Mouse (Mus musculus) ES-Bruce4 (cell line): ENCODE results near the gene Dlk2. TPM values are rescaled to one million over a fixed set of nuclear protein-coding genes. Genes with fewer than 3 reads are reported as not detected.

ENCODE experiments used
- H3K27ac ChIP-seq: 2 replicates; pipeline ENCODE4 v1.5.1; 2012; ENCODE audit warnings: low read length, inconsistent platforms; ENCODE audit not compliant: insufficient read depth
- H3K27me3 ChIP-seq: 2 replicates; pipeline ENCODE4 v1.6.1; 2012; ENCODE audit warnings: mild to moderate bottlenecking, low read length, inconsistent platforms; ENCODE audit not compliant: control insufficient read depth, poor library complexity, insufficient read depth, severe bottlenecking
- H3K36me3 ChIP-seq: 2 replicates; pipeline ENCODE4 v1.6.1; 2012; ENCODE audit warnings: inconsistent platforms, mild to moderate bottlenecking, low read length, moderate library complexity; ENCODE audit not compliant: control insufficient read depth, poor library complexity, insufficient read depth, severe bottlenecking
- H3K4me1 ChIP-seq: one replicate; pipeline ENCODE4 v1.8.1; 2011; ENCODE audit warnings: low read length; ENCODE audit not compliant: control insufficient read depth, insufficient read depth
- H3K4me3 ChIP-seq: 2 replicates; pipeline ENCODE4 v1.5.1; 2011; ENCODE audit warnings: low read depth, mild to moderate bottlenecking, low read length
- H3K9ac ChIP-seq: 2 replicates; pipeline ENCODE4 v1.6.1; 2012; ENCODE audit warnings: low read depth, mild to moderate bottlenecking, inconsistent platforms; ENCODE audit not compliant: poor library complexity, severe bottlenecking
- H3K9me3 ChIP-seq: replicated peaks from 2 replicates; pipeline ENCODE4 v1.6.1; 2012; ENCODE audit warnings: mild to moderate bottlenecking, low read length, inconsistent platforms; ENCODE audit not compliant: control insufficient read depth, poor library complexity, insufficient read depth, severe bottlenecking
- CTCF ChIP-seq: IDR thresholded peaks from one replicate; pipeline ENCODE4 v1.8.1; 2011; ENCODE audit warnings: low read depth, low read length
- EP300 ChIP-seq: IDR thresholded peaks from 2 replicates; pipeline ENCODE4 v1.6.1; 2011; ENCODE audit warnings: low read depth, low read length; ENCODE audit not compliant: insufficient read depth
- POLR2A ChIP-seq: IDR thresholded peaks from one replicate; pipeline ENCODE4 v1.8.1; 2011; ENCODE audit warnings: low read length; ENCODE audit not compliant: insufficient read depth
- polyA plus RNA-seq: library from polyadenylated mRNA; stranded (reverse); fragments of >200 nt; gene quantifications from 2 replicates; pipeline ENCODE4 v1.2.4, GENCODE M21; 2011; ENCODE audit warnings: low read depth; ENCODE audit not compliant: missing spikeins, insufficient read depth, insufficient read length

Gene Dlk2
- polyA plus RNA-seq, 1 experiment, result 0.91 TPM

DNA sequence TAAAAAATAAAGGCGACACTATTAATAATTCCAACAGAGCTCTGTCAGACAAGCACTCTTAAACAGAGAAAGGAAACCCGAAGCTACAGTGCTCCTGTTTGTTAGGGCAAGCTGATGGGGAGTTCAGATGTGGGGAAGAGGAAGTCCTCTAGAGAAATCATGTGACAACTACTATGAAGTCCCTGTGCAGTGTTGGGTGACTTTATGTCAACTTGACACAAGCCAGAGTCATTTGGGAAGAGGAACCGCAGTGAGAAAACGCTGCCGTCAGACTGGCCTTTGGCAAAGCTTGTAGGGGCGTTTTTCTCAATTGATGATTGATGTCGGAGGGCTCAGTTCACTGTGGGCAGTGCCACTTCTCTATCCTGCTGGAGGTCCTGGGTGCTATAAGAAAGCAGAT is 44.0 kb downstream of the Dlk2 start:
- H3K27me3 ChIP-seq, result no peaks in the 10 kb centered on the region; the same call in 1 of the 2 replicates
- no peaks in the 10 kb centered on the region for H3K36me3 ChIP-seq
- H3K9ac ChIP-seq, result no peak overlapping the region
- H3K27ac ChIP-seq, result no peak overlapping the region
- H3K9me3 ChIP-seq, result peaks cover 20% of the 10 kb centered on the region
- TF ChIP-seq CTCF (no peak), EP300 (no peak), POLR2A (no peak)
- H3K4me3 ChIP-seq, result no peak overlapping the region
- no peaks in the 10 kb centered on the region for H3K4me1 ChIP-seq

DNA sequence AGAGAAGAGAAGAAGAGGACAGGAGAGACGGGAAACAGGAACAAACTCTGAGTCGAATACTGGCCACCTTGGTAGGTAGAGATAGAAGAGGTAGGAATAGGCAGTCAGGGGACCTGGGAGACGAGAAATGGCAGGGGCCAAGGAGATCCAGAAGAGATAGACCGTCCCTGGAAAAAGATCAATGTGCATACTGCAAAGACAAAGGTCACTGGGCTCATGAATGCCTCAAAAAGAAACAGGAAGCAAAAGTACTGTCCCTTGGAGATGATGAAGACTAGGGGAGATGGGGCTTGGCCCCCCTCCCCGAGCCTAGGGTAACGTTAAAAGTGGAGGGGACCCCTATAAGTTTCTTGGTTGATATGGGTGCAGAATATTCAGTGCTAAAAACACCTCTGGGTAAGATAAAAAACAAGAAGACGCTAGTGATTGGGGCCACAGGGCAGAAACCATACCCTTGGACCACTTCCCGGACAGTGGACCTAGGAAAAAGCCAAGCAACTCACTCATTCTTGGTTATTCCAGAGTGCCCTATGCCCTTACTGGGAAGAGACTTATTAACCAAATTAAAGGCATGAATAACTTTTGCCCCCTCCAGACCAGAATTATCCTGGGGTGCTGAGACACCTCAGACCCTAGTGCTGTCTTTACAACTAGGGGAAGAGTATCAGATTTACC is 53.9 kb downstream of the Dlk2 start:
- Histone ChIP-seq H3K9me3 (peaks cover 24% of the 10 kb centered on the region), H3K27me3 (no peaks in the 10 kb centered on the region), H3K27ac (no peak overlapping the region), H3K4me3 (no peak overlapping the region), H3K36me3 (no peaks in the 10 kb centered on the region), H3K4me1 (no peaks in the 10 kb centered on the region), H3K9ac (no peak overlapping the region)
- no peak for TF ChIP-seq CTCF
- no peak for TF ChIP-seq POLR2A
- TF ChIP-seq EP300, result no peak

Other genes starting within 250 kb of the Dlk2 start
- 71.7 and 78.5 TPM in 2 replicates for gene Mrps18a, start 186.4 kb upstream of the Dlk2 start, polyA plus RNA-seq
- 1.0 and 1.5 TPM in 2 replicates for gene Rsph9, start 153.2 kb upstream of the Dlk2 start, polyA plus RNA-seq
- gene Mad2l1bp, start 143.9 kb upstream of the Dlk2 start, polyA plus RNA-seq, result 10.3 and 14.8 TPM in 2 replicates
- 23.5 and 25.8 TPM in 2 replicates for gene Gtpbp2, start 136.4 kb upstream of the Dlk2 start, polyA plus RNA-seq
- gene Polh, start 94.8 kb upstream of the Dlk2 start, polyA plus RNA-seq, result 28.1 and 30.1 TPM in 2 replicates
- 77.8 and 79.1 TPM in 2 replicates for gene Xpo5, start 94.6 kb upstream of the Dlk2 start, polyA plus RNA-seq
- 106 and 133 TPM in 2 replicates for gene Polr1c, start 49.4 kb upstream of the Dlk2 start, polyA plus RNA-seq
- 57.0 and 64.0 TPM in 2 replicates for gene Yipf3, start 49.3 kb upstream of the Dlk2 start, polyA plus RNA-seq
- gene Lrrc73, start 43.9 kb upstream of the Dlk2 start, polyA plus RNA-seq, result 0.57 and 0.68 TPM in 2 replicates
- 71.5 and 75.2 TPM in 2 replicates for gene Tjap1, start 14.4 kb upstream of the Dlk2 start, polyA plus RNA-seq
- gene Abcc10, start 30.9 kb downstream of the Dlk2 start, polyA plus RNA-seq, result 3.9 and 4.4 TPM in 2 replicates
- gene Zfp318, start 86.3 kb downstream of the Dlk2 start, polyA plus RNA-seq, result 55.0 and 62.7 TPM in 2 replicates
- 1.3 TPM in 1 of 2 replicates, not detected in the other for gene Crip3, start 131.5 kb downstream of the Dlk2 start, polyA plus RNA-seq
- 6.0 and 6.1 TPM in 2 replicates for gene Slc22a7, start 141.0 kb downstream of the Dlk2 start, polyA plus RNA-seq
- 0.90 and 1.3 TPM in 2 replicates for gene Ttbk1, start 190.3 kb downstream of the Dlk2 start, polyA plus RNA-seq
- gene Dnph1, start 199.3 kb downstream of the Dlk2 start, polyA plus RNA-seq, result 21.8 and 24.1 TPM in 2 replicates
- gene Cul9, start 249.0 kb downstream of the Dlk2 start, polyA plus RNA-seq, result 4.4 and 6.2 TPM in 2 replicates